In genomic region chrX:139997740-139998690, GRCm38 (mm10) we compare ENCODE assay signal across 8 mouse cellular contexts. TPM values are rescaled to one million over a fixed set of nuclear protein-coding genes. Genes with fewer than 3 reads are reported as not detected.
DNase-seq lines count a peak whose midpoint lies in the region; ATAC-seq and TF ChIP-seq lines count a peak whose summit lies in the region.

TSS of gene Rbm41 (minus strand) at chrX:139998595.

- H3K27ac ChIP-seq in CH12.LX (ENCODE audit: insufficient read depth, low read depth): no peak within 1 kb of the TSS
- peak within 1 kb of the TSS; percentile 69 for H3K27ac ChIP-seq in brown adipose tissue, adult 24 weeks (replicated peaks; ENCODE audit: low read depth, low read length)
- peak within 1 kb of the TSS; percentile 85 for H3K27ac ChIP-seq in forebrain, embryonic 10.5 days
- peak within 1 kb of the TSS; percentile 19; the same call in 1 of the 2 replicates for H3K27ac ChIP-seq in liver, embryonic 16.5 days (ENCODE audit: low read length)
- peak within 1 kb of the TSS; percentile 70 for H3K27ac ChIP-seq in neural tube, embryonic 13.5 days (replicated peaks)
- peak within 1 kb of the TSS; percentile 39 for H3K27ac ChIP-seq in testis, adult 2 months (ENCODE audit: control insufficient read depth, insufficient read depth, low read depth, low read length)

- TF ChIP-seq RAD21 in CH12.LX (IDR thresholded peaks at IDR 0.05; ENCODE audit: low read depth, low read length): no peak

- TF ChIP-seq CTCF in CH12.LX (conservative IDR thresholded peaks at IDR 0.05 in 1 of 2, IDR thresholded peaks at IDR 0.05 in 1 of 2; ENCODE audit: low read depth in 2 of 2, low read length in 2 of 2): no peak
- TF ChIP-seq CTCF in testis, adult 2 months (IDR thresholded peaks at IDR 0.05; ENCODE audit: control insufficient read depth, insufficient read depth, insufficient replicate concordance, low read depth, low read length): no peak

- peaks cover 0 to 5% of the 10 kb centered on the region in 2 experiments; a peak in 1 of 4 replicates for H3K4me1 ChIP-seq in CH12.LX (ENCODE audit: control insufficient read depth in 1 of 2, insufficient read depth in 2 of 2)
- H3K4me1 ChIP-seq in brown adipose tissue, adult 24 weeks (ENCODE audit: control insufficient read depth, insufficient read depth, insufficient read length, low read length): no peaks in the 10 kb centered on the region
- H3K4me1 ChIP-seq in forebrain, embryonic 10.5 days: no peaks in the 10 kb centered on the region
- no peaks in the 10 kb centered on the region for H3K4me1 ChIP-seq in liver, embryonic 16.5 days (ENCODE audit: control insufficient read depth, low read depth, low read length)
- H3K4me1 ChIP-seq in neural tube, embryonic 13.5 days (replicated peaks): peaks cover 3% of the 10 kb centered on the region; the same call in 1 of the 2 replicates
- no peaks in the 10 kb centered on the region for H3K4me1 ChIP-seq in testis, adult 2 months (ENCODE audit: control insufficient read depth, insufficient read depth, low read length)

- intact Hi-C loops in heart, postnatal 10 days (cut with DNase I): no loop called here

- H3K4me2 ChIP-seq in CH12.LX (ENCODE audit: insufficient read depth, low read depth, poor library complexity, severe bottlenecking): peak within 1 kb of the TSS; percentile 91
- peak within 1 kb of the TSS; percentile 53 for H3K4me2 ChIP-seq in liver, embryonic 16.5 days (ENCODE audit: low read depth, low read length)
- H3K4me2 ChIP-seq in neural tube, embryonic 13.5 days: peak within 1 kb of the TSS; percentile 59

- dilution Hi-C loops in CH12.LX (cut with MboI; ENCODE audit: extremely low pct_ligation_motif_present, extremely low pct_unique_long_range_greater_than_20kb, low sequenced_read_pairs): no loop called here

- peak within 1 kb of the TSS; percentile 61 to 81 (median 66) for H3K4me3 ChIP-seq in CH12.LX (replicated peaks in 1 of 3; ENCODE audit: low read depth in 2 of 3, low read length in 2 of 3, poor library complexity in 1 of 3)
- H3K4me3 ChIP-seq in brown adipose tissue, adult 24 weeks (ENCODE audit: insufficient read depth, low read depth, low read length): peak within 1 kb of the TSS; percentile 78
- H3K4me3 ChIP-seq in forebrain, embryonic 10.5 days: peak within 1 kb of the TSS; percentile 60
- peak within 1 kb of the TSS; percentile 68 for H3K4me3 ChIP-seq in liver, embryonic 16.5 days (ENCODE audit: low read depth, low read length)
- H3K4me3 ChIP-seq in neural tube, embryonic 13.5 days: peak within 1 kb of the TSS; percentile 57
- peak within 1 kb of the TSS; percentile 78 for H3K4me3 ChIP-seq in testis, adult 2 months (ENCODE audit: control insufficient read depth, low read depth, low read length)

- no peaks in the 10 kb centered on the region for H3K27me3 ChIP-seq in CH12.LX (replicated peaks)
- H3K27me3 ChIP-seq in forebrain, embryonic 10.5 days (ENCODE audit: poor library complexity, severe bottlenecking): peaks cover 69% of the 10 kb centered on the region
- no peaks in the 10 kb centered on the region for H3K27me3 ChIP-seq in liver, embryonic 16.5 days (ENCODE audit: control insufficient read depth, insufficient read depth, low read depth, low read length)
- peaks cover 15% of the 10 kb centered on the region for H3K27me3 ChIP-seq in neural tube, embryonic 13.5 days
- H3K27me3 ChIP-seq in testis, adult 2 months (ENCODE audit: control insufficient read depth, insufficient read depth, low read length): no peaks in the 10 kb centered on the region

- no peaks in the 10 kb centered on the region for H3K9me3 ChIP-seq in CH12.LX (replicated peaks; ENCODE audit: low read length)
- no peaks in the 10 kb centered on the region for H3K9me3 ChIP-seq in forebrain, embryonic 10.5 days
- H3K9me3 ChIP-seq in liver, embryonic 16.5 days (replicated peaks; ENCODE audit: control insufficient read depth, low read length): no peaks in the 10 kb centered on the region
- no peaks in the 10 kb centered on the region for H3K9me3 ChIP-seq in neural tube, embryonic 13.5 days

- peak within 1 kb of the TSS; percentile 85 for H3K9ac ChIP-seq in CH12.LX (ENCODE audit: insufficient read depth, low read depth)
- H3K9ac ChIP-seq in liver, embryonic 16.5 days (ENCODE audit: low read depth, low read length): peak within 1 kb of the TSS; percentile 57
- H3K9ac ChIP-seq in neural tube, embryonic 13.5 days: peak within 1 kb of the TSS; percentile 72

- in situ Hi-C loops in CH12.LX (cut with MboI; ENCODE audit: low pct_ligation_motif_present, low pct_unique_long_range_greater_than_20kb, low sequenced_read_pairs): no loop called here

- H3K36me3 ChIP-seq in CH12.LX (replicated peaks in 1 of 2; ENCODE audit: control insufficient read depth in 1 of 2, insufficient read depth in 1 of 2, low read length in 1 of 2): peaks cover 3 to 27% of the 10 kb centered on the region in 2 experiments
- H3K36me3 ChIP-seq in forebrain, embryonic 10.5 days (replicated peaks): peaks cover 18% of the 10 kb centered on the region
- H3K36me3 ChIP-seq in liver, embryonic 16.5 days (ENCODE audit: control insufficient read depth, insufficient read depth): no peaks in the 10 kb centered on the region
- H3K36me3 ChIP-seq in neural tube, embryonic 13.5 days: peaks cover 4% of the 10 kb centered on the region; the same call in 1 of the 2 replicates
- no peaks in the 10 kb centered on the region for H3K36me3 ChIP-seq in testis, adult 2 months (ENCODE audit: control insufficient read depth, insufficient read depth, low read length)

- peak; percentile 82 for ATAC-seq in liver, embryonic 16.5 days (ENCODE audit: low read depth)
- ATAC-seq in neural tube, embryonic 13.5 days (ENCODE audit: low read depth): peak; percentile 95

- TF ChIP-seq EP300 in CH12.LX (IDR thresholded peaks at IDR 0.05; ENCODE audit: low read length): no peak

- peak; percentile 51 for TF ChIP-seq POLR2A in CH12.LX (IDR thresholded peaks at IDR 0.05; ENCODE audit: low read depth, low read length)
- no peak for TF ChIP-seq POLR2A in testis, adult 2 months (IDR thresholded peaks at IDR 0.05; ENCODE audit: control insufficient read depth, low read depth, low read length)

- 20% methylated on average over 25 of the region's 25 CpGs for WGBS in forebrain, embryonic 10.5 days
- 12% methylated on average over 25 of the region's 25 CpGs for WGBS in large intestine, adult 2 months
- 14% methylated on average over 24 of the region's 25 CpGs for WGBS in liver, embryonic 16.5 days (ENCODE audit: insufficient replicate concordance)
- 16% methylated on average over 25 of the region's 25 CpGs for WGBS in neural tube, embryonic 13.5 days

- peaks cover 18% of the 10 kb centered on the region for H3K79me2 ChIP-seq in CH12.LX (replicated peaks; ENCODE audit: control insufficient read depth, extremely low read depth, insufficient read depth, poor library complexity, severe bottlenecking)

- DNase-seq in CH12.LX (ENCODE audit: extremely low read depth): peak; percentile 64
- peak; percentile 50 for DNase-seq in forebrain, embryonic 10.5 days (ENCODE audit: extremely low spot score, low spot score)
- peak; percentile 37 to 60 for DNase-seq in heart, postnatal 10 days
- DNase-seq in large intestine, adult 2 months (ENCODE audit: low read depth, low spot score): peak; percentile 31

TF ChIP-seq in CH12.LX, 34 proteins besides CTCF, POLR2A, EP300 and RAD21:
- TF ChIP-seq ZKSCAN1 (IDR thresholded peaks at IDR 0.05; ENCODE audit: borderline replicate concordance, low read depth, low read length) (no peak), KAT2A (IDR thresholded peaks at IDR 0.05; ENCODE audit: insufficient replicate concordance, low read length) (peak; percentile 85; the same call in 1 of the 2 replicates), IRF4 (IDR thresholded peaks at IDR 0.05; ENCODE audit: low read depth, low read length) (no peak), SIN3A (IDR thresholded peaks at IDR 0.05; ENCODE audit: low read length) (peak; percentile 34; the same call in 1 of the 2 replicates), NELFE (IDR thresholded peaks at IDR 0.05; ENCODE audit: low read depth, low read length) (peak; percentile 39; the same call in 1 of the 2 replicates), ZMIZ1 (IDR thresholded peaks at IDR 0.05; ENCODE audit: low read depth, low read length) (no peak), ZNF384 (IDR thresholded peaks at IDR 0.05; ENCODE audit: low read depth, low read length) (no peak), POLR2AphosphoS2 (IDR thresholded peaks at IDR 0.05; ENCODE audit: low read depth, low read length) (no peak), TBP (conservative IDR thresholded peaks at IDR 0.05; ENCODE audit: low read depth, low read length) (peak; percentile 75; the same call in 1 of the 2 replicates), MAX (IDR thresholded peaks at IDR 0.05; ENCODE audit: low read length) (no peak), HCFC1 (IDR thresholded peaks at IDR 0.05; ENCODE audit: low read depth, low read length) (peak; percentile 91), MEF2A (IDR thresholded peaks at IDR 0.05; ENCODE audit: borderline replicate concordance, low read depth, low read length) (no peak), ZC3H11A (IDR thresholded peaks at IDR 0.05; ENCODE audit: low read depth, low read length) (no peak), TCF12 (IDR thresholded peaks at IDR 0.05; ENCODE audit: low read depth, low read length) (0 out of 2 replicates have a peak, but pooled peaks have one; percentile 37), ELF1 (IDR thresholded peaks at IDR 0.05; ENCODE audit: low read depth, low read length) (peak; percentile 83), CHD1 (IDR thresholded peaks at IDR 0.05; ENCODE audit: low read depth, low read length) (no peak), USF1 (IDR thresholded peaks at IDR 0.05; ENCODE audit: low read depth, low read length) (no peak), BHLHE40 (IDR thresholded peaks at IDR 0.05; ENCODE audit: low read depth, low read length) (no peak)

RNA-seq across cellular contexts. Expression of gene Rbm41, which starts in this region (rescaled TPM):
- 8.0 and 8.9 TPM in 2 replicates for total RNA-seq in CH12.LX (2012; rRNA removed)
- total RNA-seq in CH12.LX (2014; rRNA removed): 11.1 and 11.9 TPM in 2 replicates
- 6.5 and 7.8 TPM in 2 replicates for polyA plus RNA-seq in CH12.LX (2012; ENCODE audit: insufficient read length, low read depth)
- polyA plus RNA-seq in brown adipose tissue, adult 24 weeks (2012; ENCODE audit: insufficient read depth, insufficient read length, missing spikeins): 2.1 and 2.9 TPM in 2 replicates
- 5.4 and 5.6 TPM in 2 replicates for polyA plus RNA-seq in forebrain, embryonic 10.5 days (2016; fragmentation: Nextera tagmentation; extraction: Ambion mirVana)
- 10 to 100 TPM in 1 of 2 experiments, 1 to 10 TPM in 1; 9.2 to 10.1 TPM for total RNA-seq in heart, postnatal 10 days (2021)
- 0.24 and 0.59 TPM in 2 replicates for polyA plus RNA-seq in large intestine, adult 2 months (2012; rRNA removed)
- polyA plus RNA-seq in liver, embryonic 16.5 days (2015; fragmentation: Nextera tagmentation; extraction: Ambion mirVana): 1.0 and 1.3 TPM in 2 replicates
- polyA plus RNA-seq in neural tube, embryonic 13.5 days (2015; fragmentation: Nextera tagmentation; extraction: Ambion mirVana): 5.7 and 5.8 TPM in 2 replicates
- 0.17 and 0.35 TPM in 2 replicates for polyA plus RNA-seq in testis, adult 2 months (2012; rRNA removed)

Comparison
In these comparisons a context has a peak if more than half of its experiments do, and no peak if none do; other contexts are left out.
1. Peak in DNase-seq in large intestine, adult 2 months; RNA of the gene not detected or under 1 TPM.